Mouse (Mus musculus): ENCODE data around the gene Tmem179. TPM values are rescaled to one million over a fixed set of nuclear protein-coding genes. Genes with fewer than 3 reads are reported as not detected.
A peak's percentile ranks its signal among the peaks of the same experiment; 100 is the strongest.

Tmem179 gene
- polyA plus RNA-seq, 1 experiment from 2014 or later = 0.19 TPM

- peaks cover 6% of the 10 kb centered on the region for H3K4me1 ChIP-seq (replicated peaks)
- H3K36me3 ChIP-seq = no peaks in the 10 kb centered on the region
- ATAC-seq (ENCODE audit: insufficient number of reproducible peaks, insufficient read depth, low FRiP score, low TSS enrichment, low read depth) = peak; percentile 55; the same call in 1 of the 2 replicates
- no peaks in the 10 kb centered on the region for H3K9me3 ChIP-seq
- no peak overlapping the region for H3K4me2 ChIP-seq
- no peak overlapping the region for H3K9ac ChIP-seq (replicated peaks)
- no peak overlapping the region for H3K27ac ChIP-seq
- no peak overlapping the region for H3K4me3 ChIP-seq (replicated peaks)
- 16% methylated on average over 13 of the region's 13 CpGs for WGBS
- no peaks in the 10 kb centered on the region for H3K27me3 ChIP-seq
Measured at GRCm38 (mm10) chr12:112551861-112552375, 35.4 kb upstream of the Tmem179 start.

DNA sequence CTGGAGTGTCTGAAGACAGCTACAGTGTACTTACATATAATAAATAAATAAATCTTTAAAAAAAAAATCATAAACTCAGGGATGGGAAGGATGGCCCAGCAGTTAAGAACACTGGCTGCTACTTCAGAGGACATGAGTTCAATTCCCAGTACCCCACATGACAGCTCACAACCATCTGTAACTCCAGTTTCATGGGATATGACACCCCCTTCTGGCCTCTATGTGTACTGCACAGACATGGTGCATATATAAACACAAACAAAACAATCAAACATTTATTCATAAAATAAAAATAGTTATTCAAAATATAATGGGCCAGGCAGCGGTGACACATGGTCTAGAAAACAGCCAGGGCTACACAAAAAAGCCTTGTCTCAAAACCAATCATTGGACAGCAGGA is 32.7 kb upstream of the Tmem179 start:
- Histone ChIP-seq H3K27ac (no peak overlapping the region), H3K4me2 (no peak overlapping the region), H3K27me3 (no peaks in the 10 kb centered on the region), H3K4me1 (replicated peaks) (peaks cover 10% of the 10 kb centered on the region), H3K36me3 (no peaks in the 10 kb centered on the region), H3K4me3 (replicated peaks) (no peak overlapping the region), H3K9me3 (no peaks in the 10 kb centered on the region), H3K9ac (replicated peaks) (no peak overlapping the region)
- ATAC-seq (ENCODE audit: insufficient number of reproducible peaks, insufficient read depth, low FRiP score, low TSS enrichment, low read depth) = no peak
- 100% methylated on average over 1 of the region's 1 CpGs for WGBS

DNA sequence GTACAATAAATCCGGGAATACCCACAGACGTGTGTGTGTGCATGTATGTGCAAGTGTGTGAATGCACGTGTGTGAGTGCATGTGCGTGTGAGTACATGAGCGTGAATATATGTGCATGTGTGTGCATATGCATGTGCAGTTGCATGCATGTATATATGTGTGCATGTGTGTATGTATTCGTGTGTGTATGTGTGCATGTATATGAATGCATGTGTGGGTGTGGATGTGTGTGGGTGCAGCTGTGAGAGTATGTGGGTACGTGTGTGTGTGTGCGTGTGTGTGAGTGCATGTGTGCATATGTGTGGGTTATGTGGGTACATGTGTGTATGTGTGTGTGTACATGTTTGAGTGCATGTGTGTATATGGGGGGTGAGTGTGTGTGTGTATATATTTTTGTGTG is 29.6 kb upstream of the Tmem179 start:
- no peaks in the 10 kb centered on the region for H3K9me3 ChIP-seq
- H3K9ac ChIP-seq (replicated peaks) = no peak overlapping the region
- H3K36me3 ChIP-seq = no peaks in the 10 kb centered on the region
- H3K27ac ChIP-seq = no peak overlapping the region
- peaks cover 27% of the 10 kb centered on the region for H3K4me1 ChIP-seq (replicated peaks)
- peaks cover 12% of the 10 kb centered on the region; the same call in 1 of the 2 replicates for H3K27me3 ChIP-seq
- ATAC-seq (ENCODE audit: insufficient number of reproducible peaks, insufficient read depth, low FRiP score, low TSS enrichment, low read depth) = no peak
- no peak overlapping the region for H3K4me2 ChIP-seq
- no peak overlapping the region for H3K4me3 ChIP-seq (replicated peaks)
- 94% methylated on average over 8 of the region's 8 CpGs for WGBS

DNA sequence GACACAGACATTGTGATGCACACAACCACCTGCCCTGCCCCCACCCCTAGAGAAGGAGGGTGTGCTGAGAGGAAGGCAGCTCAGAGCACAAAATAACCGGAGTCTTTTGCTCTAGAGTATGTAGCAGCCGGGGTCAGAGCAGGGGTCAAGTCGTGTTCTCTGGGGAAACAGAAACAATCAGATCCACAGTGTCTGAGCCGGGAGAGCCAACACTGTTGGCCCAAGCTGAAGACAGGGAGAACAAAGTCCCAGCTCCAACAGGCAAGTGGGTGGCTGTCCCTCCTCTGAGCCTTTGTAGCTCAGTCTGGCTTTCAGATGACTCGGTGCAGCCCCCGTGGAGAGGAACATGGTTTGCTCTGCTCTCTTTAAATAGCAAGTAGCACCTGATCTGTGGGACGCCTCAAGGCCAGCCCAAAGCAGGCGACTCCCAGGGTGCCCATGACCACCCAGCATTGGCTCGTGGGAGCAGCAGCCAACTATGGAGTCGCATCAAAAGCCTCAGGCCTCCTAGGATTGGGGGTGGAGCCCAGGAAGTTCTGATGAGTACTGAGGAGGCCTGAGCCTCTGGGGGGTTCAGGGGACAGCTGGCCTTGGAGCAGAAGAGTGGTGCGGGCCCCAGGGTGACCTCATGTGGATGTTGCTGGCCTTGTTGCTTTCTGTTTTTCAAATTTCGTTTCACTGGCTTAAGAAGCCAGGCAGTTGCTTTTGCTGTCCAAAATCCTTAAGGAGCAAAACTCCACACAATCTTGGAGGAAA is 28.6 kb upstream of the Tmem179 start:
- Histone ChIP-seq H3K4me2 (no peak overlapping the region), H3K9ac (replicated peaks) (no peak overlapping the region), H3K4me1 (replicated peaks) (peaks cover 30% of the 10 kb centered on the region), H3K27ac (0 out of 2 replicates have a peak overlapping the region, but pooled peaks have one; percentile 23), H3K9me3 (no peaks in the 10 kb centered on the region), H3K36me3 (no peaks in the 10 kb centered on the region), H3K27me3 (peaks cover 12% of the 10 kb centered on the region; the same call in 1 of the 2 replicates), H3K4me3 (replicated peaks) (no peak overlapping the region)
- ATAC-seq (ENCODE audit: insufficient number of reproducible peaks, insufficient read depth, low FRiP score, low TSS enrichment, low read depth) = no peak
- WGBS = 38% methylated on average over 12 of the region's 12 CpGs

GRCm38 (mm10) chr12:112543941-112544340 is 27.4 kb upstream of the Tmem179 start:
- Histone ChIP-seq H3K9me3 (no peaks in the 10 kb centered on the region), H3K4me1 (replicated peaks) (peaks cover 30% of the 10 kb centered on the region)
- whole genome bisulfite sequencing = 68% methylated on average over 9 of the region's 9 CpGs

DNA sequence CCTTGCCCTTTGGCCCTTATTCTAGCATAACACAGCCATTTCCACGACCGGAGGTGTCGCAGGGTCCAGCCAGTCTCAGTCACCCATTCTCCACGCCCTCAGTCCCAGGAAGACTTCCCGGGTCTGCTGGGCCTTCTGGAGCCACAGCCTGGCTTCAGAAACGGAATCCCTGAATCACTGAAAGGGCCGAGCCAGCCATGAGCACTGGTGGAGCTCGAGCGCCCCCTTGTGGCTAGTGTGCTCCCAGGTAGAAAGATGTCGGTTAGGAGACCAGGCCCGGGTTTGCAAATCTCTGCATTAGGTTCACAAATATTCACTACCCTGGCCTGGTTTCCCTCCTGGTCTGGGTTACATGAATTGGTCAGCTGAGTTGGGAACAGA is 26.4 kb upstream of the Tmem179 start:
- H3K4me1 ChIP-seq (replicated peaks) = peaks cover 30% of the 10 kb centered on the region
- H3K36me3 ChIP-seq = no peaks in the 10 kb centered on the region
- H3K9me3 ChIP-seq = no peaks in the 10 kb centered on the region
- WGBS = 5% methylated on average over 11 of the region's 11 CpGs
- no peak overlapping the region for H3K9ac ChIP-seq (replicated peaks)
- H3K4me3 ChIP-seq (replicated peaks) = no peak overlapping the region
- peak; percentile 53; the same call in 1 of the 2 replicates for ATAC-seq (ENCODE audit: insufficient number of reproducible peaks, insufficient read depth, low FRiP score, low TSS enrichment, low read depth)
- H3K27me3 ChIP-seq = peaks cover 19% of the 10 kb centered on the region
- H3K27ac ChIP-seq = no peak overlapping the region
- H3K4me2 ChIP-seq = no peak overlapping the region

More at GRCm38 (mm10) chr12:112543941-112544340, 27.4 kb upstream of the Tmem179 start:
- H3K9ac ChIP-seq (replicated peaks) = no peak overlapping the region
- no peak overlapping the region for H3K4me2 ChIP-seq
- H3K36me3 ChIP-seq = no peaks in the 10 kb centered on the region
- no peak overlapping the region for H3K27ac ChIP-seq
- ATAC-seq (ENCODE audit: insufficient number of reproducible peaks, insufficient read depth, low FRiP score, low TSS enrichment, low read depth) = no peak
- H3K27me3 ChIP-seq = peaks cover 12% of the 10 kb centered on the region; the same call in 1 of the 2 replicates
- no peak overlapping the region for H3K4me3 ChIP-seq (replicated peaks)

DNA sequence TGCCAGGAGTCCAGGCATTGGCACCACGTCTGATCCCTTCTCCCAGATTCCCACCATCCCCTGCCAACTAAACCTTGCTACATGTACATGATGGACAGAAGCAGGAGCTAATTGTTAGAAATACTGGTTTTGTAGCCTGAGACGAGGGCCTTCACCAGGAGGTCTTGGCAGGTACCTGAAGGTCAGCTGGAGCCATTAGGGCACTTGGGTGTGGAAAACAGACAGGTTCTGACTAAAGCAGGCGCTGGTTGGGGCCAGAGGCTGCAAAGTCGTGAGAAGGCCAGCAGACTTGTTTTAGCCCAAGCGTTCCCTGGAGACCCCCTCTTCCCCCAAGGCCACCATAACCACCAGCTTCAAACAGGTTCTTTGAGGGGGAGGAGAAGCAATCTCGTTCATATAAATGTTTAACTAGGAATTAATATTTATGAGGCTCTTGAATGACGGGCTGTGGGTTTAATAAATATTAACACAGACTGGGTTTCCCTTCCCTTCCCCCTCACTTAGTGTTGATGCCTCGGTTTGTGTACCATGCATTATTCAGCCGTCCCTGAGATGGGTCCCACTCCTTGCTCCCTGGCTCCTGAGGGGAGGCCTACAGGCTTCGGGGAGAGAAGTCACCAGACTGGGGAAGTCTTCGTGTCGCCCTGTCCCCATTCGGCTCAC is 25.8 kb upstream of the Tmem179 start:
- H3K9me3 ChIP-seq = no peaks in the 10 kb centered on the region
- H3K4me2 ChIP-seq = no peak overlapping the region
- no peaks in the 10 kb centered on the region for H3K36me3 ChIP-seq
- ATAC-seq (ENCODE audit: insufficient number of reproducible peaks, insufficient read depth, low FRiP score, low TSS enrichment, low read depth) = no peak
- H3K27me3 ChIP-seq = peaks cover 19% of the 10 kb centered on the region
- whole genome bisulfite sequencing = 57% methylated on average over 13 of the region's 13 CpGs
- H3K4me3 ChIP-seq (replicated peaks) = no peak overlapping the region
- peaks cover 30% of the 10 kb centered on the region for H3K4me1 ChIP-seq (replicated peaks)
- H3K9ac ChIP-seq (replicated peaks) = no peak overlapping the region
- no peak overlapping the region for H3K27ac ChIP-seq

GRCm38 (mm10) chr12:112541483-112542091 is 25.0 kb upstream of the Tmem179 start:
- WGBS = 79% methylated on average over 8 of the region's 8 CpGs
- Histone ChIP-seq H3K9ac (replicated peaks) (no peak overlapping the region), H3K36me3 (no peaks in the 10 kb centered on the region), H3K27ac (no peak overlapping the region), H3K27me3 (peaks cover 19% of the 10 kb centered on the region), H3K9me3 (no peaks in the 10 kb centered on the region), H3K4me2 (no peak overlapping the region), H3K4me1 (replicated peaks) (peaks cover 30% of the 10 kb centered on the region), H3K4me3 (replicated peaks) (no peak overlapping the region)
- ATAC-seq (ENCODE audit: insufficient number of reproducible peaks, insufficient read depth, low FRiP score, low TSS enrichment, low read depth) = no peak

GRCm38 (mm10) chr12:112540321-112540720 is 23.8 kb upstream of the Tmem179 start:
- H3K9me3 ChIP-seq = no peaks in the 10 kb centered on the region
- H3K27ac ChIP-seq = no peak overlapping the region
- H3K36me3 ChIP-seq = no peaks in the 10 kb centered on the region
- peaks cover 28% of the 10 kb centered on the region for H3K4me1 ChIP-seq (replicated peaks)
- no peak overlapping the region for H3K9ac ChIP-seq (replicated peaks)
- H3K4me3 ChIP-seq (replicated peaks) = no peak overlapping the region
- no peak for ATAC-seq (ENCODE audit: insufficient number of reproducible peaks, insufficient read depth, low FRiP score, low TSS enrichment, low read depth)
- 91% methylated on average over 12 of the region's 12 CpGs for WGBS
- no peak overlapping the region for H3K4me2 ChIP-seq
- peaks cover 19% of the 10 kb centered on the region for H3K27me3 ChIP-seq

DNA sequence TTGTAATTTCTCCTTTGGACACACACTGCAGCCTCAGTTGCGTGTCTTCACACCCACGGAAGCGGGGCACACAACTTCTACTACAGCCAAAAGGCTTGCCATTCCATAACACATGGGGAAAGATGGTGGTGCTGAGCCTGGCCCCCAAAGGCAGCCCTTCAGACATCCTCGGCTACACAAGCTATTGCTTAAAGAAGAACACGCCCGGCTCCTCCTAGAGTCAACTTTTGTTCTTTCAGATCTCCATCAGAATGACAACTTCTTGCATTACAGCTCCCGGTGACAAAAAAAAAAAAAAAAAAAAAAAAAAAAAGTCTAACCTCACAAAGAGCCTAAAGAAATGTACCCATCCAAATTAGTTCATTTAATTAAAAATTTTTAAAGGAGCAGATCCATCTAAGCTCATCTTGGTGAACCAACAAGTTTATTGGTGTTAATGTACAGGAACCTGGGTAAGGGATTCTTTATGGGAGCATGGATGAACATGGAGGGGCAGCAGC is 23.0 kb upstream of the Tmem179 start:
- peaks cover 20% of the 10 kb centered on the region for H3K4me1 ChIP-seq (replicated peaks)
- H3K27me3 ChIP-seq = peaks cover 22% of the 10 kb centered on the region
- 88% methylated on average over 7 of the region's 7 CpGs for WGBS
- no peak overlapping the region for H3K4me3 ChIP-seq (replicated peaks)
- no peak overlapping the region for H3K4me2 ChIP-seq
- H3K9me3 ChIP-seq = no peaks in the 10 kb centered on the region
- no peak overlapping the region for H3K9ac ChIP-seq (replicated peaks)
- no peak for ATAC-seq (ENCODE audit: insufficient number of reproducible peaks, insufficient read depth, low FRiP score, low TSS enrichment, low read depth)
- H3K27ac ChIP-seq = no peak overlapping the region
- no peaks in the 10 kb centered on the region for H3K36me3 ChIP-seq

DNA sequence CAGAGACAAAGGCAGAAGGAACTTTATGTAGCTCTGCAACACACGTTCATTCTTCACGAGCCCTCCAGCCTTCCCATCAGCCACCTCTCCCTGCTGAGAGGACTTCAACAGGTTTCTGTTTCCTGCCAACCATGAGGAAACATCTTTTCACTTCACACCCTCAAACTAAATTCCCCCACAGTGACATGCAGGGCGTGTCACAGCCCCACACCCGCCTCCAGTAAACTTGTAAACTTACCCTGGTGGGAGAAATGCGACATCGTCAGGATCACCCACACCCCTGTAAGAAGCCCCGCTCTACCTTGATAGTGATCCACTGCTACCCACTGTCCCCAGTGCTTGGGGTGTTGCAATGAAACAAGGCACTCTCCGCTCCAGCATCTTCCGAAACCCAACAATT is 21.8 kb upstream of the Tmem179 start:
- no peak overlapping the region for H3K27ac ChIP-seq
- peaks cover 20% of the 10 kb centered on the region for H3K4me1 ChIP-seq (replicated peaks)
- ATAC-seq (ENCODE audit: insufficient number of reproducible peaks, insufficient read depth, low FRiP score, low TSS enrichment, low read depth) = no peak
- H3K4me3 ChIP-seq (replicated peaks) = no peak overlapping the region
- H3K9ac ChIP-seq (replicated peaks) = no peak overlapping the region
- no peaks in the 10 kb centered on the region for H3K36me3 ChIP-seq
- no peak overlapping the region for H3K4me2 ChIP-seq
- 80% methylated on average over 9 of the region's 9 CpGs for WGBS
- no peaks in the 10 kb centered on the region for H3K9me3 ChIP-seq
- H3K27me3 ChIP-seq = peaks cover 19% of the 10 kb centered on the region
